Mouse (Mus musculus) MEL (cell line): ENCODE measurements around the gene Limch1. TPM values are rescaled to one million over a fixed set of nuclear protein-coding genes. Genes with fewer than 3 reads are reported as not detected.

Source experiments
- DNase-seq: peaks from one replicate; pipeline ENCODE4 v3.0.0; 2011; ENCODE audit warnings: low read depth, low spot score
- H3K27ac ChIP-seq: 2 replicates; pipeline ENCODE4 v1.5.1; 2012; ENCODE audit warnings: low read depth, mild to moderate bottlenecking, control low read depth, low read length, moderate library complexity; ENCODE audit not compliant: control insufficient read depth
- H3K27me3 ChIP-seq, 2 experiments: fragments of 150-350 bp in 1 of 2; sonication (generic) in 1 of 2; 2 replicates each; pipeline ENCODE4 v1.6.1; 2012; ENCODE audit warnings: low read length in 2 of 2, mild to moderate bottlenecking in 2 of 2, improper control_type of control experiment in 1 of 2, moderate library complexity in 1 of 2; ENCODE audit not compliant: insufficient read depth in 2 of 2, control insufficient read depth in 1 of 2
- H3K36me3 ChIP-seq, 2 experiments: 2 replicates each; pipeline ENCODE4 v1.6.1; 2012 to 2014; ENCODE audit warnings: low read length in 2 of 2, improper control_type of control experiment in 1 of 2, inconsistent platforms in 1 of 2, mild to moderate bottlenecking in 1 of 2; ENCODE audit not compliant: insufficient read depth in 2 of 2, control insufficient read depth in 1 of 2
- H3K4me1 ChIP-seq, 2 experiments: fragments of 150-350 bp in 1 of 2; sonication (generic) in 1 of 2; 2 replicates each; pipeline ENCODE4 v1.6.1; 2012; ENCODE audit warnings: low read length in 2 of 2, improper control_type of control experiment in 1 of 2, mild to moderate bottlenecking in 1 of 2; ENCODE audit not compliant: insufficient read depth in 2 of 2, control insufficient read depth in 1 of 2
- H3K4me3 ChIP-seq, 2 experiments: fragments of 150-350 bp in 1 of 2; sonication (generic) in 1 of 2; 2 replicates each; pipeline ENCODE4 v1.5.1; 2012; ENCODE audit warnings: low read depth in 2 of 2, low read length in 2 of 2, mild to moderate bottlenecking in 2 of 2, moderate library complexity in 2 of 2, control low read depth in 1 of 2, improper control_type of control experiment in 1 of 2; ENCODE audit not compliant: control insufficient read depth in 1 of 2, insufficient read depth in 1 of 2
- H3K79me2 ChIP-seq: 2 replicates; pipeline ENCODE4 v1.6.1; 2012; ENCODE audit warnings: mild to moderate bottlenecking, low read length, moderate library complexity; ENCODE audit not compliant: control insufficient read depth, poor library complexity, insufficient read depth
- H3K9ac ChIP-seq: 2 replicates; pipeline ENCODE4 v1.6.1; 2012; ENCODE audit warnings: low read depth, mild to moderate bottlenecking, control low read depth, low read length, moderate library complexity; ENCODE audit not compliant: control insufficient read depth, poor library complexity, severe bottlenecking
- H3K9me3 ChIP-seq: fragments of 150-350 bp; sonication (generic); replicated peaks from 2 replicates; pipeline ENCODE4 v1.6.1; 2012; ENCODE audit warnings: mild to moderate bottlenecking, low read length, improper control_type of control experiment, moderate library complexity; ENCODE audit not compliant: insufficient read depth
- BHLHE40 ChIP-seq: IDR thresholded peaks from 2 replicates; pipeline ENCODE4 v1.6.1; 2012; ENCODE audit warnings: low read depth, mild to moderate bottlenecking, inconsistent platforms, low read length, improper control_type of control experiment, borderline replicate concordance
- CHD1 ChIP-seq: IDR thresholded peaks from 2 replicates; pipeline ENCODE4 v1.6.1; 2012; ENCODE audit warnings: low read depth, mild to moderate bottlenecking, inconsistent platforms, low read length, improper control_type of control experiment
- E2F4 ChIP-seq: IDR thresholded peaks from 2 replicates; pipeline ENCODE4 v1.6.1; 2011; ENCODE audit warnings: low read depth, low read length, improper control_type of control experiment, borderline replicate concordance
- ELF1 ChIP-seq: IDR thresholded peaks from 2 replicates; pipeline ENCODE4 v1.6.1; 2014; ENCODE audit warnings: low read depth, mild to moderate bottlenecking, inconsistent platforms, low read length, improper control_type of control experiment, moderate library complexity
- GABPA ChIP-seq: IDR thresholded peaks from 2 replicates; pipeline ENCODE4 v1.6.1; 2012; ENCODE audit warnings: low read depth, mild to moderate bottlenecking, inconsistent platforms, low read length, improper control_type of control experiment, moderate library complexity
- HCFC1 ChIP-seq: IDR thresholded peaks from 2 replicates; pipeline ENCODE4 v1.6.1; 2012; ENCODE audit warnings: low read depth, mild to moderate bottlenecking, inconsistent platforms, low read length, improper control_type of control experiment, moderate library complexity
- MAFK ChIP-seq: IDR thresholded peaks from 2 replicates; pipeline ENCODE4 v1.6.1; 2011; ENCODE audit warnings: low read depth, mild to moderate bottlenecking, low read length, improper control_type of control experiment, borderline replicate concordance
- MAX ChIP-seq: IDR thresholded peaks from 2 replicates; pipeline ENCODE4 v1.6.1; 2011; ENCODE audit warnings: low read length, improper control_type of control experiment
- MXI1 ChIP-seq: IDR thresholded peaks from 2 replicates; pipeline ENCODE4 v1.6.1; 2011; ENCODE audit warnings: mild to moderate bottlenecking, low read depth, low read length, improper control_type of control experiment
- MYB ChIP-seq: IDR thresholded peaks from 2 replicates; pipeline ENCODE4 v1.6.1; 2011; ENCODE audit warnings: mild to moderate bottlenecking, low read depth, low read length, improper control_type of control experiment
- POLR2A ChIP-seq, 2 experiments: IDR thresholded peaks; 2 replicates each; pipeline ENCODE4 v1.6.1; 2011 to 2012; ENCODE audit warnings: low read length in 2 of 2, mild to moderate bottlenecking in 2 of 2, control low read depth in 1 of 2, improper control_type of control experiment in 1 of 2, low read depth in 1 of 2, moderate library complexity in 1 of 2; ENCODE audit not compliant: control insufficient read depth in 1 of 2, insufficient read depth in 1 of 2, poor library complexity in 1 of 2
- POLR2AphosphoS2 ChIP-seq: IDR thresholded peaks from 2 replicates; pipeline ENCODE4 v1.6.1; 2011; ENCODE audit warnings: low read length, improper control_type of control experiment
- RAD21 ChIP-seq: IDR thresholded peaks from 2 replicates; pipeline ENCODE4 v1.6.1; 2011; ENCODE audit warnings: mild to moderate bottlenecking, low read depth, low read length, improper control_type of control experiment
- SIN3A ChIP-seq: IDR thresholded peaks from 2 replicates; pipeline ENCODE4 v1.6.1; 2012; ENCODE audit warnings: low read length, improper control_type of control experiment, inconsistent platforms
- TAL1 ChIP-seq: IDR thresholded peaks from 2 replicates; pipeline ENCODE4 v1.6.1; 2012; ENCODE audit warnings: mild to moderate bottlenecking, inconsistent platforms, low read length, moderate library complexity, mixed read lengths
- USF1 ChIP-seq: IDR thresholded peaks from 2 replicates; pipeline ENCODE4 v1.6.1; 2014; ENCODE audit warnings: low read depth, mild to moderate bottlenecking, inconsistent platforms, low read length, improper control_type of control experiment, moderate library complexity
- ZC3H11A ChIP-seq: IDR thresholded peaks from 2 replicates; pipeline ENCODE4 v1.6.1; 2012; ENCODE audit warnings: low read depth, mild to moderate bottlenecking, inconsistent platforms, low read length, improper control_type of control experiment
- ZKSCAN1 ChIP-seq: IDR thresholded peaks from 2 replicates; pipeline ENCODE4 v1.6.1; 2012; ENCODE audit warnings: low read depth, mild to moderate bottlenecking, inconsistent platforms, low read length, improper control_type of control experiment, moderate library complexity
- polyA plus RNA-seq, 2 experiments: library from polyadenylated mRNA; stranded (reverse) in 1 of 2; unstranded in 1 of 2; fragments of >175 nt in 1 of 2; fragments of >200 nt in 1 of 2; gene quantifications; 2 replicates each; pipeline versions ENCODE4 v1.2.1 to v1.2.4; 2012; ENCODE audit warnings: low replicate concordance in 2 of 2, low read depth in 1 of 2; ENCODE audit not compliant: insufficient read length in 2 of 2, insufficient read depth in 1 of 2, missing spikeins in 1 of 2
- total RNA-seq: library from RNA; depleted of rRNA; stranded (reverse); fragments of 300-350 nt; gene quantifications from 2 replicates; pipeline ENCODE4 v1.2.3, GENCODE M21; 2012

Limch1 gene
- total and polyA plus RNA-seq, 3 experiments, result not detected

GRCm38 (mm10) chr5:66782851-66783250 is 37.2 kb downstream of the Limch1 start:
- no peak overlapping the region for H3K27ac ChIP-seq
- no peak overlapping the region for H3K4me3 ChIP-seq
- no peaks in the 10 kb centered on the region for H3K79me2 ChIP-seq
- no peaks in the 10 kb centered on the region for H3K4me1 ChIP-seq
- no peaks in the 10 kb centered on the region for H3K36me3 ChIP-seq
- no peaks in the 10 kb centered on the region for H3K27me3 ChIP-seq
- no peak overlapping the region for H3K9ac ChIP-seq
- DNase-seq, result no peak
- TF ChIP-seq SIN3A (no peak), MAFK (no peak), MYB (no peak), HCFC1 (no peak), TAL1 (no peak), USF1 (no peak), GABPA (no peak), BHLHE40 (no peak), ZC3H11A (no peak), CHD1 (no peak), RAD21 (no peak), ZKSCAN1 (no peak), MAX (no peak), POLR2AphosphoS2 (no peak), E2F4 (no peak), POLR2A (IDR thresholded peaks at IDR 0.05; ENCODE audit: control insufficient read depth in 1 of 2, insufficient read depth in 1 of 2, low read depth in 1 of 2, low read length in 2 of 2, poor library complexity in 1 of 2) (no peak), MXI1 (no peak)
- H3K9me3 ChIP-seq, result no peaks in the 10 kb centered on the region

- no peak for TF ChIP-seq TAL1
- TF ChIP-seq ELF1, result no peak
- no peak for TF ChIP-seq POLR2AphosphoS2
- no peak for TF ChIP-seq SIN3A
- no peak for TF ChIP-seq HCFC1
- TF ChIP-seq CHD1, result no peak
- TF ChIP-seq, all 39 proteins: peak for 0
- Histone ChIP-seq H3K9ac (no peak overlapping the region), H3K4me1 (no peaks in the 10 kb centered on the region), H3K4me3 (no peak overlapping the region), H3K9me3 (no peaks in the 10 kb centered on the region), H3K27ac (no peak overlapping the region), H3K27me3 (no peaks in the 10 kb centered on the region), H3K79me2 (no peaks in the 10 kb centered on the region), H3K36me3 (no peaks in the 10 kb centered on the region)
- no peak for DNase-seq
Measured at GRCm38 (mm10) chr5:66784624-66785361, 39.2 kb downstream of the Limch1 start.
